Mouse (Mus musculus): ENCODE results near the gene Bsn.

The Bsn gene

GRCm38 (mm10) chr9:108189787-108190679 is at the start of gene Bsn:
TSS of gene Bsn (minus strand) at chr9:108190384.
- DNase-seq (ENCODE audit: extremely low spot score, low read depth, low spot score) = no peak

- no peak for DNase-seq (ENCODE audit: extremely low spot score, low read depth, low spot score)
Measured at GRCm38 (mm10) chr9:108239951-108240350, 49.8 kb upstream of the Bsn start.

GRCm38 (mm10) chr9:108238831-108239230 is 48.6 kb upstream of the Bsn start:
- DNase-seq (ENCODE audit: extremely low spot score, low read depth, low spot score) = no peak

GRCm38 (mm10) chr9:108238402-108238801 is 48.2 kb upstream of the Bsn start:
- DNase-seq (ENCODE audit: extremely low spot score, low read depth, low spot score) = no peak

- no peak for DNase-seq (ENCODE audit: extremely low spot score, low read depth, low spot score)
Measured at GRCm38 (mm10) chr9:108234682-108235081, 44.5 kb upstream of the Bsn start.

- DNase-seq (ENCODE audit: extremely low spot score, low read depth, low spot score) = no peak
Measured at GRCm38 (mm10) chr9:108232908-108233307, 42.7 kb upstream of the Bsn start.

- no peak for DNase-seq (ENCODE audit: extremely low spot score, low read depth, low spot score)
Measured at GRCm38 (mm10) chr9:108227911-108228649, 37.9 kb upstream of the Bsn start.

GRCm38 (mm10) chr9:108225166-108225565 is 35.0 kb upstream of the Bsn start:
- DNase-seq (ENCODE audit: extremely low spot score, low read depth, low spot score) = no peak

- DNase-seq (ENCODE audit: extremely low spot score, low read depth, low spot score) = no peak
Measured at GRCm38 (mm10) chr9:108223633-108224032, 33.4 kb upstream of the Bsn start.

- no peak for DNase-seq (ENCODE audit: extremely low spot score, low read depth, low spot score)
Measured at GRCm38 (mm10) chr9:108221566-108221965, 31.4 kb upstream of the Bsn start.

- no peak for DNase-seq (ENCODE audit: extremely low spot score, low read depth, low spot score)
Measured at GRCm38 (mm10) chr9:108220380-108220774, 30.2 kb upstream of the Bsn start.

- DNase-seq (ENCODE audit: extremely low spot score, low read depth, low spot score) = no peak
Measured at GRCm38 (mm10) chr9:108219766-108220379, 29.7 kb upstream of the Bsn start.

GRCm38 (mm10) chr9:108217936-108218543 is 27.9 kb upstream of the Bsn start:
- no peak for DNase-seq (ENCODE audit: extremely low spot score, low read depth, low spot score)

GRCm38 (mm10) chr9:108217406-108217805 is 27.2 kb upstream of the Bsn start:
- no peak for DNase-seq (ENCODE audit: extremely low spot score, low read depth, low spot score)

GRCm38 (mm10) chr9:108213105-108213504 is 22.9 kb upstream of the Bsn start:
- no peak for DNase-seq (ENCODE audit: extremely low spot score, low read depth, low spot score)

GRCm38 (mm10) chr9:108212426-108212825 is 22.2 kb upstream of the Bsn start:
- DNase-seq (ENCODE audit: extremely low spot score, low read depth, low spot score) = no peak

- DNase-seq (ENCODE audit: extremely low spot score, low read depth, low spot score) = no peak
Measured at GRCm38 (mm10) chr9:108205571-108205901, 15.4 kb upstream of the Bsn start.

GRCm38 (mm10) chr9:108204884-108205570 is 14.8 kb upstream of the Bsn start:
- no peak for DNase-seq (ENCODE audit: extremely low spot score, low read depth, low spot score)

- DNase-seq (ENCODE audit: extremely low spot score, low read depth, low spot score) = no peak
Measured at GRCm38 (mm10) chr9:108203015-108203414, 12.8 kb upstream of the Bsn start.

- DNase-seq (ENCODE audit: extremely low spot score, low read depth, low spot score) = no peak
Measured at GRCm38 (mm10) chr9:108202169-108202568, 12.0 kb upstream of the Bsn start.

- DNase-seq (ENCODE audit: extremely low spot score, low read depth, low spot score) = peak; percentile 93
Measured at GRCm38 (mm10) chr9:108201160-108201559, 11.0 kb upstream of the Bsn start.
